Comparison of ENCODE assay signal across 23 mouse cellular contexts in genomic region chr1:49109090-49109489, GRCm38 (mm10).
A peak's percentile ranks its signal among the peaks of the same experiment; 100 is the strongest.
DNase-seq lines count a peak whose midpoint lies in the region; ATAC-seq lines count a peak whose summit lies in the region.
"Had no signal": no experiment of that assay in that cellular context is flagged by ENCODE, and none has a peak within 500 bp of the region (broad histone marks: within the 10 kb centered on the region; RNA-seq: fewer than 3 reads in every experiment).

No protein-coding gene starts in this region.

- intact Hi-C loops in heart, postnatal 14 days (cut with DNase I) = no loop called here

- no peaks in the 10 kb centered on the region for H3K4me1 ChIP-seq in hindbrain, embryonic 16.5 days (ENCODE audit: control insufficient read depth, insufficient read depth, low read depth, low read length)
- no peaks in the 10 kb centered on the region for H3K4me1 ChIP-seq in hindbrain, embryonic 13.5 days (replicated peaks)
- H3K4me1 ChIP-seq: embryonic facial prominence, embryonic 13.5 days; forebrain, embryonic 12.5 days; heart, embryonic 12.5 days; limb, embryonic 12.5 days; neural tube, embryonic 12.5 days had no signal

- no peak overlapping the region for H3K4me2 ChIP-seq in hindbrain, embryonic 16.5 days (ENCODE audit: low read length)
- H3K4me2 ChIP-seq in hindbrain, embryonic 13.5 days = no peak overlapping the region
- H3K4me2 ChIP-seq: embryonic facial prominence, embryonic 13.5 days; forebrain, embryonic 12.5 days; heart, embryonic 12.5 days; limb, embryonic 12.5 days; liver, embryonic 11.5 days; neural tube, embryonic 12.5 days had no signal

- peak; percentile 23 for DNase-seq in cerebellum, adult 9-10 months
- peak; percentile 30 for DNase-seq in mesoderm, embryonic 11.5 days (ENCODE audit: low read depth, low spot score)
- DNase-seq in heart, postnatal 14 days = no peak
- no peak for DNase-seq in adrenal gland, adult 2 months
- DNase-seq: gastrocnemius, postnatal 25 days; heart, adult 18-20 months; kidney, adult 2 months; lung, adult 18-20 months; midbrain, embryonic 14.5 days; retina, postnatal 1 day; right cerebral cortex, postnatal 25 days; spleen, adult 18-20 months had no signal

- H3K27me3 ChIP-seq in hindbrain, embryonic 16.5 days (replicated peaks; ENCODE audit: control insufficient read depth, insufficient read depth, low read length) = no peaks in the 10 kb centered on the region
- H3K27me3 ChIP-seq in hindbrain, embryonic 13.5 days = no peaks in the 10 kb centered on the region
- H3K27me3 ChIP-seq: embryonic facial prominence, embryonic 13.5 days; forebrain, embryonic 12.5 days; heart, embryonic 12.5 days; limb, embryonic 12.5 days; neural tube, embryonic 12.5 days had no signal

- no peak overlapping the region for H3K4me3 ChIP-seq in hindbrain, embryonic 16.5 days (ENCODE audit: low read length)
- H3K4me3 ChIP-seq in hindbrain, embryonic 13.5 days = no peak overlapping the region
- H3K4me3 ChIP-seq: embryonic facial prominence, embryonic 13.5 days; erythroblast, embryonic 14.5 days; forebrain, embryonic 12.5 days; heart, embryonic 12.5 days; limb, embryonic 12.5 days; neural tube, embryonic 12.5 days had no signal

- ATAC-seq in hindbrain, embryonic 16.5 days = peak; percentile 58; the same call in 1 of the 2 replicates
- no peak for ATAC-seq in hindbrain, embryonic 13.5 days (ENCODE audit: low FRiP score)
- ATAC-seq in cerebellum, adult (ENCODE audit: insufficient number of reproducible peaks, low FRiP score, low TSS enrichment) = peak; percentile 40; the same call in 1 of the 2 replicates

- no peak overlapping the region for H3K27ac ChIP-seq in hindbrain, embryonic 16.5 days (ENCODE audit: low read depth, low read length)
- no peak overlapping the region for H3K27ac ChIP-seq in hindbrain, embryonic 13.5 days
- H3K27ac ChIP-seq: embryonic facial prominence, embryonic 13.5 days; forebrain, embryonic 12.5 days; kidney, postnatal 0 days; limb, embryonic 12.5 days; neural tube, embryonic 12.5 days had no signal

- H3K9me3 ChIP-seq in hindbrain, embryonic 16.5 days (ENCODE audit: control insufficient read depth, low read length) = no peaks in the 10 kb centered on the region
- no peaks in the 10 kb centered on the region for H3K9me3 ChIP-seq in hindbrain, embryonic 13.5 days
- H3K9me3 ChIP-seq: embryonic facial prominence, embryonic 13.5 days; forebrain, embryonic 12.5 days; heart, embryonic 12.5 days; limb, embryonic 12.5 days; neural tube, embryonic 12.5 days had no signal

- no peak overlapping the region for H3K9ac ChIP-seq in hindbrain, embryonic 16.5 days (ENCODE audit: low read depth, low read length)
- H3K9ac ChIP-seq in hindbrain, embryonic 13.5 days = no peak overlapping the region
- H3K9ac ChIP-seq: embryonic facial prominence, embryonic 13.5 days; forebrain, embryonic 12.5 days; heart, embryonic 12.5 days; limb, embryonic 12.5 days; neural tube, embryonic 12.5 days had no signal

- 30% methylated on average over 2 of the region's 2 CpGs for WGBS in hindbrain, embryonic 16.5 days
- 46% methylated on average over 2 of the region's 2 CpGs for WGBS in hindbrain, embryonic 13.5 days

- H3K36me3 ChIP-seq in hindbrain, embryonic 16.5 days (ENCODE audit: control insufficient read depth, insufficient read depth, low read length) = no peaks in the 10 kb centered on the region
- no peaks in the 10 kb centered on the region for H3K36me3 ChIP-seq in hindbrain, embryonic 13.5 days
- H3K36me3 ChIP-seq: embryonic facial prominence, embryonic 13.5 days; forebrain, embryonic 12.5 days; heart, embryonic 12.5 days; limb, embryonic 12.5 days; neural tube, embryonic 12.5 days had no signal

Comparison
In these comparisons a context has a peak if more than half of its experiments do, and no peak if none do; other contexts are left out.
1. DNase-seq: peak in cerebellum, adult 9-10 months (single experiment) and mesoderm, embryonic 11.5 days (single experiment); none in heart, postnatal 14 days (0 of 2) and adrenal gland, adult 2 months (single experiment).